Mouse (Mus musculus) 416B (cell line): ENCODE measurements around the gene Gm17651.
A peak's percentile ranks its signal among the peaks of the same experiment; 100 is the strongest.

ENCODE experiments used
- DNase-seq: peaks from one replicate; pipeline ENCODE4 v3.0.0; 2011; ENCODE audit warnings: low read depth

Gm17651 gene

GRCm38 (mm10) chr3:97678416-97678815 lies 3.9 kb upstream of the Gm17651 start:
- no peak for DNase-seq

- DNase-seq, result no peak
Observed at GRCm38 (mm10) chr3:97676126-97676525, 1.6 kb upstream of the Gm17651 start.

GRCm38 (mm10) chr3:97667093-97667675 lies 7.3 kb downstream of the Gm17651 start:
- no peak for DNase-seq

DNA sequence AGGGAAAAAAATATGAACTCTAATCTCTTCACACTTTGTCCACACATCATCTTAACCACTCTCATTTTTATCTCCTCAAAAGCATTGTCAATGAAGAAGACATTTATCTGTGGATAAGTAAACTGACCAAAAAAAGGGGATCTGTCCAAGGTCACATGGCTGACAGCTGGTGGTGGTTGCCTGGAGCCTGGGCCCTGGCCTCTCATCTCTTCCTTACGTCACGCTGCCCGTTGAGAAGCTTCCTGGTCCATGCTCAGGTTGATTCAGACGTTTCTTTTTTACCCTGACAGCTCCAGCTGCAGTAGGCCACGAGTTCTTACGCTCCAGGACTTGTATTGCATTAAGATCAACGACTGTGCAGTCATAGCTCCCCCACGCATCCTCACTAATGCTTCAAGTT lies 8.3 kb downstream of the Gm17651 start:
- no peak for DNase-seq

GRCm38 (mm10) chr3:97665525-97665924 lies 9.0 kb downstream of the Gm17651 start:
- DNase-seq, result no peak

GRCm38 (mm10) chr3:97661206-97661605 lies 13.3 kb downstream of the Gm17651 start:
- no peak for DNase-seq

- peak; percentile 2 for DNase-seq
Observed at GRCm38 (mm10) chr3:97659746-97660145, 14.7 kb downstream of the Gm17651 start.

GRCm38 (mm10) chr3:97658426-97659193 lies 15.9 kb downstream of the Gm17651 start:
- no peak for DNase-seq

DNA sequence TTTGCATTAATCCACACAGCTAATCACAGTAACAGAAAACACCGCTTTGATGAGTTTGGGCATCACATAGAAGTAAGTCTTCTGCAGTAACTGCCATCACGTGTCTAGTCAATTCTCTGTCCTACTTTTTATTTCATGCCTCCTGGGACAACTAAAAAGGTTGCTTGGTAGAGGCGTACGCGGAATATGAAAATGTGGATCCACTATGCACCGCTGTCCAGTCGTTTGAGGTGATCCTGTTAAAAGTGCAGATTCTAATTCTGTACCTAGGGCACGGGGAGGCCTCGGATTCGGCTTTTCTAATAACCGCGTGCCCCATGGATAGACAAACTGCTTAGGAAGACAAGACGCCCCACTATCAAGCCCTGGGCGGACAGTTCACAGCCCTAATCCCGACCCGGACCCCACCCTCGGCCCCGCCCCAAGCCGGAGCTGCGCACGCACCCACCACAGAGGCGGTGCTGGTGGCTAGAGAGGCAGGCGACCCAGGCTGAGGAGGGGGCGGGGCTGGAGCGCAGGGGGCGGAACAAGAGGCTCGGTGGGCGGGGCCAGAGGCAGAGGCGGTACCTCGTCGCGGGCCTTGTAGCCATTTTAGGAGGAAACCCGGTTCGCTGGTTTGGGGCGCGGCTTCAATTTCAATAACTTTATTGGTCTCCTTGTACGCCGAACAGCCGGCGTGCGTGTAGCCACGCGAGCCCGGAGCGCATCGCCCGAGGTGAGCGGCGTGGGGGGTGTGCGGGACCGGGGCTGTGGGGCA lies 16.7 kb downstream of the Gm17651 start, which contains the start of gene Prkab2:
Gene Prkab2, plus strand, starts transcription at position 539 of the 757 bp plus-strand sequence.
- peak; percentile 98 for DNase-seq

DNA sequence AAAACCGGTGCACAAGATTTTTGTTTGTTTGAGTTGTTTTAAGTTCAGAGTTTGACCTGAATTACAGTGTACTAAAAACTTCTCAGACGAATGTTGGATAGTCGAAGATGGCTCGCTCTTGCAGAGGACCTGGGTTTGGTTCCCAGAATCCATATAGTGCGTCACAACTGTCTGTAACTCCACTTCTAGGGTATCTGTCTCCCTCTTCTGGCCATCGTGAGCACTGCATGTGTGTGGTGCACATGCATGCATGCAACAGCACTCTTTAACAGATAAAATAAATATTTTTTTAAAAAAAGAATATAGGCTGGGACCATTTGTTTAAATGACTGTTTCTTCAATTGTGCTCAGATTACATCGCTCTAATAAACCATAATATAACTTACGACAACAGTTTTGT lies 19.6 kb downstream of the Gm17651 start:
- peak; percentile 48 for DNase-seq

DNA sequence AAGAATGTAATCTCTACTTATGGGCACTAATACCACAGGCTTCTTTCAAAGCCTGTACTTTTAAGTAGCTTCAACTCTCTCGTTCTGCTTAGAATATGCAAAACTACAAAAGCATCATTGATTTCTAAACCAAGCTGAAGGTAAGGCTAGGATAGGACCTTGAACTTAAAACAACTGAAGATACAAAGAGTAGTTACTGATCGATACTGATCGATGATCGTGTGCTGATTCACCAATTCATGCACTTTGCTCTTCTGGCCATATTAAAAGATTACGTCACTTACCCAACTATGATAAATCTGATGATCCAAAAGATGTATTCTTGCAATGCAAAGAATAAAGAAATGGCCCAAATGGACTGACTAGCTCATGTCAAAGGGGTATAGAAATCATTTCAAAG lies 20.7 kb downstream of the Gm17651 start:
- DNase-seq, result no peak

GRCm38 (mm10) chr3:97651604-97652003 lies 22.9 kb downstream of the Gm17651 start:
- DNase-seq, result no peak

DNA sequence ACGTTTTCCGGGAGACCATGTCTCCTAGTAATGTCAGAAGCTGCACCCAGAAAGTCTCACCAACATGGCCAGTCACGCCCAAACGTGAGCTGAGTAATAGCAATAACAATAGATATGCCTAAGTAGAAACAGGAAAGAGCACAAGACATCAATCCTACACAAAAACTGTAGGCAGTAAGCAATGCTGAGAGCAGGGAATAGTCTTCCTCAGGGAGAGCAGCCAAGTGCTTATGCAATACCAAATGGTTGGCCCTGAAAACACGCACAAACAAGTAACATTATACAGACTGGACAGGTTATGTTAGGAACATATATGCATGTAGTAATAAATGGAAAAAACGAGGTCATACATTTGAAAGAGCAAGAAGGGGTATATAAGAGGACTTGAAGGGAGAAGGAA lies 25.0 kb downstream of the Gm17651 start:
- DNase-seq, result no peak

- no peak for DNase-seq
Observed at GRCm38 (mm10) chr3:97649022-97649421, 25.5 kb downstream of the Gm17651 start.

- DNase-seq, result no peak
Observed at GRCm38 (mm10) chr3:97648518-97648917, 26.0 kb downstream of the Gm17651 start.

DNA sequence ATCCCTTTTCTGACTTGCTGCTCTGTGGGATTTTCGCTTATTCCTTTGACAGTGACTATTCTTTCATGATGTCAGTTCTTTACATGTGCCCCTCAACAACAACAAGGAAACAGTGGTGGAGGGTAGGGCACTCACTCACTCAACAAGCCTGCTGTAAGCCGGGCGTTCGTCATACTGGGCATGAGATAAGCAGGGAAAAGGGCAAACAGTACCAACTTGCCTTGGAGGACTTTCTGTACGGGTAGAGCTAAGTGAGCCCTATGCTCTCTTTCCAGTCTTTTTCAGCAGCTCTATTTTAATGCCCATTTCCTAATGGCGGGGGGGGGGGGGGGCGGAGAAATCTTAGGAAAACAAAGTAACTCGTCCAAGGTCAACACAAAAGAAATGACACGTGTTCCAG lies 32.5 kb downstream of the Gm17651 start:
- DNase-seq, result no peak

DNA sequence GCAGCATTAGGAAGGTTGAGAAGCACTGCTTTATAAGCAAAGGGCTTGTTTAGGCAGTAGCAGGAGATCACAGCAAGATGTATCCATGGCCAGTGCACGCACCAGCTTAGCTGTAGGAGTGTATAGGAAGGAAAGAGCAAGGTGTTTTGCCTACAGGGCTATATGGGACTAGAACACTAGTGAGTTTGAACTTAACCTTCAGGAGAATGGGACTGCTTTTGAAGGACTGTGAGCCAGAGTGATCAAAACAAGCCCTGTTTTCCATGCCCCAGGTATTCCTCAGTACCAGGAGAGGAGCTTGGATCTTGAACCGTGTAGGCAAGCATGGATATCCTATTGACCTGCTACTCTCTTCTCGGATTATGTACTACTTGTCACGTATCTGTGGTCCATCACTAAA lies 33.1 kb downstream of the Gm17651 start:
- no peak for DNase-seq

DNA sequence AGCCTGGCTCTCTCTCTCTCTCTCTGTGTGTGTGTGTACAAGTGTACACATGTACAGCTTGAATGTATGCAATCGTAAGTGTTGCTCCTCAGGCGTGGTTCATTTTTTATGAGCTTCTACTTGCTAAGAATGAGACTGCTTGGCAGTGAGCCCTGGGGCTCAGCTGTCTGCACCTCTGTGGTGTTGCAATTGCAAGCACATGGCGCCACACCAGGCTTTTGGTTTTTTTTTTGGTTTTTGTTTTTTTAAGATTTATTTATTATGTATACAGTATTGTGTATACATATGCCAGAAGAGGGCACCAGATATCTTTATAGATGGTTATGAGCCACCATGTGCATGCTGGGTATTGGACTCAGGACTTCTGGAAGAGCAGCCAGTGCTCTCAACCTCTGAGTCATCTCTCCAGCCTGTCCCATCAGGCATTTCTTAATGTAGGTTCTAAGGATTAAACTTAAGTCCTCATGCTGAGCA lies 40.2 kb downstream of the Gm17651 start:
- DNase-seq, result peak; percentile 75

GRCm38 (mm10) chr3:97633456-97633855 lies 41.0 kb downstream of the Gm17651 start:
- DNase-seq, result no peak

- DNase-seq, result peak; percentile 36
Observed at GRCm38 (mm10) chr3:97631258-97631860, 43.1 kb downstream of the Gm17651 start.

DNA sequence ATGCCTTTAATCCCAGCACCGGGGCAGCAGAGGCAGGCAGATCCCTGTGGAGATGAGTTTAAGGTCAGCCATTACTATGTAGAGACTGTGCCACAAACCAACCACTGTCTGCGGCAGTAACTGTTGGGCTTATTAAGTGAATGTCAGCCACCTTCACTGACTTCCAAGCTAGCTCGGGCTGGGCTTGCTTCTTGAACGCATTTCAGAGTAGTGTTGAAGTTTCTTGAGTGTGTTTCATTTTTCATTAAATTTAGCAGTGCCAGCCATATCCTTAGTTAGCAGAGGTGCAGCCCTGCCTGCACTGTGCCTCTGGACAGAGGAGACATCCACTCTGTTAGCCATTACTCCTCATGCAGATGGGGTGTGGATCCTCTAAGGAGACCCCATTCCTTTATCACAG lies 43.7 kb downstream of the Gm17651 start:
- no peak for DNase-seq

- DNase-seq, result no peak
Observed at GRCm38 (mm10) chr3:97629941-97630340, 44.6 kb downstream of the Gm17651 start.
